Mouse (Mus musculus) cerebellum, adult 2 months (tissue): ENCODE measurements around the gene Afg1l.

Experiments
- CTCF ChIP-seq: fragments of 200-500 bp; IDR thresholded peaks from 2 replicates; pipeline ENCODE4 v1.5.1; 2011; ENCODE audit warnings: low read depth, mild to moderate bottlenecking, control low read depth, low read length, moderate library complexity, borderline replicate concordance; ENCODE audit not compliant: insufficient read depth
- POLR2A ChIP-seq: fragments of 200-500 bp; IDR thresholded peaks from 2 replicates; pipeline ENCODE4 v1.6.1; 2011; ENCODE audit warnings: low read length, control low read depth, borderline replicate concordance; ENCODE audit not compliant: insufficient read depth

- no peak for TF ChIP-seq CTCF
- TF ChIP-seq POLR2A = no peak
Observed at GRCm38 (mm10) chr10:42480719-42481118, 2.4 kb upstream of the Afg1l start.
